Mouse (Mus musculus) bone marrow, adult 2 months (tissue): ENCODE data around the gene Actg1. TPM values are rescaled to one million over a fixed set of nuclear protein-coding genes. Genes with fewer than 3 reads are reported as not detected.
A peak's percentile ranks its signal among the peaks of the same experiment; 100 is the strongest.
"Not testable (repeated sequence)": the region's sequence is repeated elsewhere in the genome, so short reads cannot be mapped to it uniquely, and the experiment has no call there.

Experiments
- H3K27ac ChIP-seq: fragments of 200-500 bp; 2 replicates; pipeline ENCODE4 v1.5.1; 2012; ENCODE audit warnings: low read depth, mild to moderate bottlenecking, control low read depth, inconsistent platforms, low read length; ENCODE audit not compliant: control insufficient read depth, poor library complexity, insufficient read depth
- H3K4me1 ChIP-seq: fragments of 200-500 bp; 2 replicates; pipeline ENCODE4 v1.6.1; 2011; ENCODE audit warnings: low read length; ENCODE audit not compliant: control insufficient read depth, insufficient read depth
- H3K4me3 ChIP-seq: fragments of 200-500 bp; replicated peaks from 2 replicates; pipeline ENCODE3; 2011; ENCODE audit warnings: mild to moderate bottlenecking, low read depth, low read length, control low read depth; ENCODE audit not compliant: control insufficient read depth
- CTCF ChIP-seq: fragments of 200-500 bp; IDR thresholded peaks from 2 replicates; pipeline ENCODE4 v1.5.1; 2011; ENCODE audit warnings: low read length, control low read depth; ENCODE audit not compliant: control insufficient read depth, insufficient read depth
- POLR2A ChIP-seq: fragments of 200-500 bp; IDR thresholded peaks from 2 replicates; pipeline ENCODE4 v1.6.1; 2011; ENCODE audit warnings: low read depth, mild to moderate bottlenecking, control low read depth, low read length, borderline replicate concordance; ENCODE audit not compliant: control insufficient read depth
- WGBS: fragments of 180-500 bp; shearing (Covaris S2); methylation state at CpG from one replicate; pipeline ENCODE4 v1.1.7; 2018; 5-methylcytosine and 5-hydroxymethylcytosine counted together
- polyA plus RNA-seq: library from polyadenylated mRNA; stranded (reverse); fragments of >200 nt; gene quantifications from 2 replicates; pipeline ENCODE4 v1.2.4, GENCODE M21; 2011; ENCODE audit warnings: low replicate concordance; ENCODE audit not compliant: missing spikeins, insufficient read depth, insufficient read length

The Actg1 gene
- polyA plus RNA-seq, 1 experiment, result 760 TPM

GRCm38 (mm10) chr11:120356900-120357299 lies 8.6 kb upstream of the Actg1 start:
- H3K27ac ChIP-seq, result no peak overlapping the region
- 86% methylated on average over 4 of the region's 4 CpGs for WGBS

GRCm38 (mm10) chr11:120356319-120356840 lies 8.0 kb upstream of the Actg1 start:
- WGBS, result 91% methylated on average over 15 of the region's 15 CpGs
- no peak overlapping the region for H3K27ac ChIP-seq

More at GRCm38 (mm10) chr11:120356900-120357299, 8.6 kb upstream of the Actg1 start:
- H3K4me3 ChIP-seq, result no peak overlapping the region
- TF ChIP-seq CTCF, result no peak
- TF ChIP-seq POLR2A, result no peak
- peaks cover 7% of the 10 kb centered on the region; the same call in 1 of the 2 replicates for H3K4me1 ChIP-seq

GRCm38 (mm10) chr11:120355277-120356039 lies 7.1 kb upstream of the Actg1 start:
- WGBS, result 64% methylated on average over 5 of the region's 5 CpGs
- TF ChIP-seq POLR2A (no peak), CTCF (no peak)
- peaks cover 8% of the 10 kb centered on the region; the same call in 1 of the 2 replicates for H3K4me1 ChIP-seq
- no peak overlapping the region for H3K4me3 ChIP-seq
- peak overlapping the region; percentile 56 for H3K27ac ChIP-seq

More at GRCm38 (mm10) chr11:120356319-120356840, 8.0 kb upstream of the Actg1 start:
- TF ChIP-seq POLR2A (no peak), CTCF (no peak)
- Histone ChIP-seq H3K4me3 (no peak overlapping the region), H3K4me1 (peaks cover 7% of the 10 kb centered on the region; the same call in 1 of the 2 replicates)

- peak overlapping the region; percentile 77 for H3K27ac ChIP-seq
- TF ChIP-seq CTCF (no peak), POLR2A (no peak)
- peaks cover 8% of the 10 kb centered on the region; the same call in 1 of the 2 replicates for H3K4me1 ChIP-seq
- WGBS, result 75% methylated on average over 17 of the region's 17 CpGs
- no peak overlapping the region for H3K4me3 ChIP-seq
Measured at GRCm38 (mm10) chr11:120354304-120355276, 6.2 kb upstream of the Actg1 start.

GRCm38 (mm10) chr11:120353500-120354303 lies 5.4 kb upstream of the Actg1 start:
- peaks cover 8% of the 10 kb centered on the region; the same call in 1 of the 2 replicates for H3K4me1 ChIP-seq
- H3K27ac ChIP-seq, result peak overlapping the region; percentile 88
- WGBS, result 2% methylated on average over 26 of the region's 26 CpGs
- peak overlapping the region; percentile 25 for H3K4me3 ChIP-seq
- TF ChIP-seq CTCF (peak; percentile 78), POLR2A (peak; percentile 80)

GRCm38 (mm10) chr11:120352571-120353290 lies 4.4 kb upstream of the Actg1 start:
- WGBS, result 45% methylated on average over 13 of the region's 13 CpGs
- Histone ChIP-seq H3K27ac (peak overlapping the region; percentile 88), H3K4me3 (no peak overlapping the region), H3K4me1 (peaks cover 8% of the 10 kb centered on the region; the same call in 1 of the 2 replicates)
- TF ChIP-seq CTCF (no peak), POLR2A (0 out of 2 replicates have a peak, but pooled peaks have one; percentile 14)

- 82% methylated on average over 5 of the region's 5 CpGs for WGBS
- not testable (repeated sequence) for H3K27ac ChIP-seq, H3K4me3 ChIP-seq, H3K4me1 ChIP-seq
Measured at GRCm38 (mm10) chr11:120352093-120352350, 3.7 kb upstream of the Actg1 start.
